Mouse (Mus musculus) lung, postnatal 0 days (tissue): ENCODE data around the gene D430041D05Rik. TPM values are rescaled to one million over a fixed set of nuclear protein-coding genes. Genes with fewer than 3 reads are reported as not detected.

Source experiments
- ATAC-seq: fragments of 200-750 bp; cut with Nextera tagmentation; 2 replicates; pipeline ENCODE4 v1.8.0; 2017; ENCODE audit warnings: moderate library complexity
- DNase-seq: peaks from one replicate; pipeline ENCODE4 v3.0.0-alpha.2; 2016; ENCODE audit warnings: low spot score
- H3K27ac ChIP-seq: fragments of 300-500 bp; sonication (generic); 2 replicates; pipeline ENCODE4 v1.5.1; 2014; ENCODE audit warnings: antibody characterized with exemption, mild to moderate bottlenecking, low read length, mixed read lengths
- H3K27me3 ChIP-seq: fragments of 300-500 bp; sonication (generic); replicated peaks from 2 replicates; pipeline ENCODE4 v1.6.1; 2014; ENCODE audit warnings: low read length, mixed read lengths; ENCODE audit not compliant: insufficient read depth
- H3K36me3 ChIP-seq: fragments of 300-500 bp; sonication (generic); 2 replicates; pipeline ENCODE4 v1.6.1; 2014; ENCODE audit warnings: low read length, mixed read lengths; ENCODE audit not compliant: insufficient read depth
- H3K4me1 ChIP-seq: fragments of 300-500 bp; sonication (generic); 2 replicates; pipeline ENCODE4 v1.6.1; 2014; ENCODE audit warnings: antibody characterized with exemption, low read depth, low read length, mixed read lengths; ENCODE audit not compliant: insufficient read depth
- H3K4me2 ChIP-seq: fragments of 300-500 bp; sonication (generic); replicated peaks from 2 replicates; pipeline ENCODE4 v1.6.1; 2014; ENCODE audit warnings: low read depth, mild to moderate bottlenecking, low read length, moderate library complexity, mixed read lengths
- H3K4me3 ChIP-seq: fragments of 300-500 bp; sonication (generic); 2 replicates; pipeline ENCODE4 v1.5.1; 2014; ENCODE audit warnings: low read depth, low read length
- H3K9ac ChIP-seq: fragments of 300-500 bp; sonication (generic); replicated peaks from 2 replicates; pipeline ENCODE4 v1.6.1; 2014; ENCODE audit warnings: low read depth, mild to moderate bottlenecking
- H3K9me3 ChIP-seq: fragments of 300-500 bp; sonication (generic); 2 replicates; pipeline ENCODE4 v1.6.1; 2016; ENCODE audit warnings: low read length, mixed read lengths
- CTCF ChIP-seq: IDR thresholded peaks from 2 replicates; pipeline ENCODE4 v1.5.1; 2016; ENCODE audit warnings: antibody characterized with exemption, mild to moderate bottlenecking
- EP300 ChIP-seq: IDR thresholded peaks from 2 replicates; pipeline ENCODE4 v1.6.1; 2016; ENCODE audit warnings: antibody characterized with exemption, mild to moderate bottlenecking, control low read depth
- WGBS: fragments of 180-500 bp; shearing (Covaris S2); extraction: QIAGEN DNeasy Blood & Tissue Kit; methylation state at CpG from one replicate; pipeline ENCODE4 v1.1.7; 2014; 5-methylcytosine and 5-hydroxymethylcytosine counted together
- polyA plus RNA-seq: library from polyadenylated mRNA; unstranded; fragments of >200 nt; fragmentation: Nextera tagmentation; extraction: Ambion mirVana; gene quantifications from 2 replicates; pipeline ENCODE4 v1.2.1, GENCODE M21; 2015

D430041D05Rik gene
- polyA plus RNA-seq, 1 experiment from 2014 or later: 0.69 TPM

DNA sequence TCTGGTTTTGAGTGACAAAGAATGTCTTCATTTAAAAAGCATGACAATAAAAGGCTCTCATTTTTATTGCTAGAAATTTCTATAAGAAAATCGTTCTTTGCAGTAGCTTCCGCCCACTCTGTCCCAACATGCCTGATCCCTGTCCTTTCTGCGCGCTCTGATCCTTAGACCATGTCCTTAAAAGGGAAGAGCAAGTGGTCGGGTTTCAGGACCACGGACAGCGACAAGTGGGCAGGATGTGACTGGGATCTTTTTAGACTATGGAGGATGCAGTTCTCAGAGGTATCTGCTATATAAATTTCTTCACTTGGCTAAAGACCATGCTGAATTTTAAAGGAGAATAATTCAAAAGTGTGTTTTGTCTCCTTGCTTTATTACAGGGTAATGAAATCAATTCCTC is 111.7 kb downstream of the D430041D05Rik start:
- H3K27me3 ChIP-seq: no peaks in the 10 kb centered on the region
- DNase-seq (peak; percentile 82), ATAC-seq (peak; percentile 41; the same call in 1 of the 2 replicates)
- TF ChIP-seq EP300: no peak
- TF ChIP-seq CTCF: no peak
- no peaks in the 10 kb centered on the region for H3K36me3 ChIP-seq
- WGBS: 11% methylated on average over 7 of the region's 7 CpGs
- H3K9ac ChIP-seq: no peak overlapping the region
- H3K9me3 ChIP-seq: no peaks in the 10 kb centered on the region
- H3K4me2 ChIP-seq: no peak overlapping the region
- no peak overlapping the region for H3K27ac ChIP-seq
- H3K4me3 ChIP-seq: no peak overlapping the region
- H3K4me1 ChIP-seq: no peaks in the 10 kb centered on the region

DNA sequence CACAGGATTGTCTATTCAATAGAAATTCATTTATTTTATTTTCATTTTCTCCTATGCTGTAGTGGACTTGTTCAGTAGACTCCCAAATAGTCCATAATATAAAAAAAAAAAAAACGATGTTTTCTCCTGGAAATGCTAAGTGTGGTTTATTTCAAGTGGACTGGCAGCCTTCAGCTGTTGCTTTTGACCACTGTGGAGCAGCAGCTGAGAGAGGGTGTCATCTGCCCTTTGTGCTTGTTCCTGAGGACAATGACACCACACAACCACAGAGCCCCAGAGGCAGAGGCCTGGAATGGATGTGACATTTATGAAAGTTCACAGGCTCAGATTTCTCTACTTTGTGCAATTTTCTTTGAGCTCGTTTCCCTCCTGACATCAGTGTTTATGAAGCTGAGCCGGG is 124.0 kb downstream of the D430041D05Rik start:
- no peaks in the 10 kb centered on the region for H3K36me3 ChIP-seq
- H3K4me1 ChIP-seq: no peaks in the 10 kb centered on the region
- no peak overlapping the region for H3K4me2 ChIP-seq
- H3K9ac ChIP-seq: no peak overlapping the region
- no peak overlapping the region for H3K27ac ChIP-seq
- DNase-seq: no peak
- no peaks in the 10 kb centered on the region for H3K9me3 ChIP-seq
- WGBS: 68% methylated on average over 3 of the region's 3 CpGs
- no peaks in the 10 kb centered on the region for H3K27me3 ChIP-seq
- H3K4me3 ChIP-seq: no peak overlapping the region
- no peak for TF ChIP-seq EP300
- ATAC-seq: no peak

DNA sequence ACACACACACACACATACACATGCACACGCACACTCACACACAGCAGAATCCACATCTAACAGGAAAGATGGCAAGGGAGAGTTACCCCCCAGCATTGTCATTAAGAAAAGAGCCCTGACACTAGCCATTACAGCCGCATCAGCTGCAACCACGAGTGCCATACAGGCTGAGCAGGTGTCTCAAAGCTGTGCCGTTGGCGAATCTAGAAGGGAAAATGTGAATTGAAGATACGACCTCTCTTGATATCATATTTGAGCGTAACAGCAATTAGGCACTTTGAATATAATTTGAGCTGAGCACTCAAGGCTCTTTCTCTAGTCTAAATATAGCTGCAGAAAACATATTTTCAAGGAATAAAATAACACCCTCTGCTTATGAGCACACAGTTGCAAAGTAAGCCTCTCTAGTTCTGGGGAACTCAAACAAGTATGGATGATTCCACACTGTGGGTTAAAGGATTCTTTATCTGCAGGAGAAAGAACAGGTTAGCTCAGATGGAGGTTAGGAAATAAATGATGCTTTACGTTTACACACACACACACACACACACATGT is 127.3 kb downstream of the D430041D05Rik start:
- H3K27ac ChIP-seq: no peak overlapping the region
- no peaks in the 10 kb centered on the region for H3K27me3 ChIP-seq
- H3K4me2 ChIP-seq: no peak overlapping the region
- no peaks in the 10 kb centered on the region for H3K9me3 ChIP-seq
- no peak for DNase-seq
- 95% methylated on average over 8 of the region's 8 CpGs for WGBS
- TF ChIP-seq EP300: no peak
- TF ChIP-seq CTCF: no peak
- H3K4me1 ChIP-seq: no peaks in the 10 kb centered on the region
- H3K36me3 ChIP-seq: no peaks in the 10 kb centered on the region
- H3K9ac ChIP-seq: no peak overlapping the region
- no peak overlapping the region for H3K4me3 ChIP-seq
- ATAC-seq: no peak

DNA sequence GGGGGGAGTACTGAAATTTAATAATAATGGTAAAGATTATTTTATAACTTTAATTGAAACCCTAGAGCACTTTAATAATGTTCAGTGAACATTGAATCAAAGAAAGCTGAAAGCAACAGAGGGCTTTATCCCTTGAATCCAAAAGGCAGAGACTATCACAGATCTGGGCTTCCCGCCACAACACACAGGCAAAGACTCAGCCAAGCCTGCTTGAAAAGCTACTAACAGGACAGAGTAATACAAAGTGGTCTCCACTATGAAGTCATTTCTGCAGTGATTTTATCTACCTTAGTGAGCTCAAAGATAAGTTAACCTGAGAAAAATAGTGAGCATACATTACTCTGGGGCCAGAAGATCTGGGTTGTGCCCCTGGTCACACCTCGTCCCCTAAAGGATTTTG is 128.0 kb downstream of the D430041D05Rik start:
- Histone ChIP-seq H3K4me1 (no peaks in the 10 kb centered on the region), H3K9ac (no peak overlapping the region), H3K27ac (no peak overlapping the region), H3K36me3 (no peaks in the 10 kb centered on the region), H3K27me3 (no peaks in the 10 kb centered on the region), H3K4me3 (no peak overlapping the region), H3K4me2 (no peak overlapping the region), H3K9me3 (no peaks in the 10 kb centered on the region)
- ATAC-seq: no peak
- DNase-seq: no peak
- 93% methylated on average over 2 of the region's 2 CpGs for WGBS
- no peak for TF ChIP-seq CTCF

DNA sequence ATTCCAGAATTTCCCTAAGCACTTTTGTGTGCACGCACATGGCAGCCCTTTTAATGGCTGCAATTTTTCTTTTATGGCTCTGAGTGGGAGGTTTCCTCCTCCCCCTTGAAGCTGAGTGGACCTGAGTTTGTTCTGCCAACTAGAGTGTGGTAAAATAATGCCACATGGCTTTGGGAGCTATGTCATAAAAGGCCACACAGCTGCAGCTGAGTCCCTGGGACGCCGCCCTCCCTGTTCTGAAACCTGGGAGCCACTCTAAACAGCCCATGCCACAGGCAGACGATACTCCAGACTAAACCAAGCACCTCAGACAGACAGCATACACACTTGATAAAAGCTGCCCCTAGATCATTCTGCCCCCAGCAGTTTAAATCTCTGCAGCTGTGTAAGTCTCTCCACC is 143.8 kb downstream of the D430041D05Rik start:
- H3K9ac ChIP-seq: no peak overlapping the region
- no peak overlapping the region for H3K4me2 ChIP-seq
- ATAC-seq (no peak), DNase-seq (no peak)
- H3K4me3 ChIP-seq: no peak overlapping the region
- no peaks in the 10 kb centered on the region for H3K27me3 ChIP-seq
- H3K9me3 ChIP-seq: no peaks in the 10 kb centered on the region
- 39% methylated on average over 4 of the region's 4 CpGs for WGBS
- no peaks in the 10 kb centered on the region for H3K4me1 ChIP-seq
- H3K36me3 ChIP-seq: no peaks in the 10 kb centered on the region
- TF ChIP-seq EP300: no peak
- no peak for TF ChIP-seq CTCF
- no peak overlapping the region for H3K27ac ChIP-seq

DNA sequence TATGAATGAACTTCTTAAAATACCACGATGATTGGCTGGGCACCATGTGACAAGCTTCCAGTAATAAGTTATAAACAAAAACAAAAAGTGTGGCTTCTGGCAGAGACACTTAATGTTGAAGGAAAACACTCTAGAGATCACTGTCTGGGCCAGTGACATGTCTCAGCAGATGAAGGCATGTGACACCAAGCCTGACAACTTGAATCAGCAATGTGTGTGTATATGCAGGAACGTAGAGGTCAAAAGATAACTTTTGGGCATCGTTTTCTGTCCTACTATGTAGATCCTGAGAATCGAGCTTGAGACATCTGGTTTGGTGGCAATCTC is 149.1 kb downstream of the D430041D05Rik start:
- Histone ChIP-seq H3K36me3 (no peaks in the 10 kb centered on the region), H3K4me1 (no peaks in the 10 kb centered on the region), H3K27ac (no peak overlapping the region), H3K9me3 (no peaks in the 10 kb centered on the region), H3K4me3 (no peak overlapping the region), H3K4me2 (no peak overlapping the region), H3K27me3 (no peaks in the 10 kb centered on the region), H3K9ac (no peak overlapping the region)
- TF ChIP-seq CTCF (no peak), EP300 (no peak)
- ATAC-seq (no peak), DNase-seq (no peak)
- WGBS: 51% methylated on average over 4 of the region's 4 CpGs
